Comparison of ENCODE assay signal across 8 mouse cellular contexts in genomic region chr2:104422230-104422629, GRCm38 (mm10). TPM values are rescaled to one million over a fixed set of nuclear protein-coding genes. Genes with fewer than 3 reads are reported as not detected.
DNase-seq lines count a peak whose midpoint lies in the region; ATAC-seq and TF ChIP-seq lines count a peak whose summit lies in the region.

No protein-coding gene starts in this region.

- peak; percentile 66; the same call in 1 of the 2 replicates for ATAC-seq in lung, embryonic 14.5 days (ENCODE audit: insufficient read depth)
- peak; percentile 61; the same call in 1 of the 2 replicates for ATAC-seq in hindbrain, embryonic 13.5 days (ENCODE audit: low FRiP score)
- ATAC-seq in neural tube, embryonic 14.5 days (ENCODE audit: low read depth), result peak; percentile 74

- no peak overlapping the region for H3K27ac ChIP-seq in lung, embryonic 14.5 days (ENCODE audit: low read depth)
- H3K27ac ChIP-seq in hindbrain, embryonic 13.5 days, result no peak overlapping the region
- H3K27ac ChIP-seq in neural tube, embryonic 14.5 days (ENCODE audit: low read depth, low read length), result no peak overlapping the region

- no peaks in the 10 kb centered on the region for H3K36me3 ChIP-seq in lung, embryonic 14.5 days (ENCODE audit: insufficient read depth)
- no peaks in the 10 kb centered on the region for H3K36me3 ChIP-seq in hindbrain, embryonic 13.5 days
- no peaks in the 10 kb centered on the region for H3K36me3 ChIP-seq in neural tube, embryonic 14.5 days (ENCODE audit: control insufficient read depth, insufficient read depth, low read length)

- WGBS in lung, embryonic 14.5 days, result 8% methylated on average over 1 of the region's 1 CpGs
- WGBS in hindbrain, embryonic 13.5 days, result 6% methylated on average over 1 of the region's 1 CpGs
- 9% methylated on average over 1 of the region's 1 CpGs for WGBS in neural tube, embryonic 14.5 days

- H3K4me1 ChIP-seq in lung, embryonic 14.5 days (ENCODE audit: insufficient read depth), result no peaks in the 10 kb centered on the region
- no peaks in the 10 kb centered on the region for H3K4me1 ChIP-seq in hindbrain, embryonic 13.5 days (replicated peaks)
- H3K4me1 ChIP-seq in neural tube, embryonic 14.5 days (ENCODE audit: control insufficient read depth, insufficient read depth, low read length), result no peaks in the 10 kb centered on the region

- H3K9ac ChIP-seq in lung, embryonic 14.5 days, result no peak overlapping the region
- no peak overlapping the region for H3K9ac ChIP-seq in hindbrain, embryonic 13.5 days
- H3K9ac ChIP-seq in neural tube, embryonic 14.5 days (replicated peaks; ENCODE audit: low read depth, low read length), result no peak overlapping the region

- no peaks in the 10 kb centered on the region for H3K9me3 ChIP-seq in lung, embryonic 14.5 days (ENCODE audit: low read depth, low read length)
- no peaks in the 10 kb centered on the region for H3K9me3 ChIP-seq in hindbrain, embryonic 13.5 days
- H3K9me3 ChIP-seq in neural tube, embryonic 14.5 days (ENCODE audit: control insufficient read depth, low read length), result no peaks in the 10 kb centered on the region

- peak; percentile 46 for DNase-seq in cerebellum, adult 8-10 months
- DNase-seq in cerebellum, postnatal 25 days, result no peak
- DNase-seq in lung, embryonic 14.5 days, result peak; percentile 87
- DNase-seq in lung, postnatal 4 days, result no peak
- no peak for DNase-seq in gastrocnemius, adult 8-10 months (ENCODE audit: low spot score in 2 of 2)
- DNase-seq in spleen, adult 12 weeks (ENCODE audit: low spot score), result no peak

- no peak overlapping the region for H3K4me2 ChIP-seq in lung, embryonic 14.5 days
- H3K4me2 ChIP-seq in hindbrain, embryonic 13.5 days, result no peak overlapping the region
- H3K4me2 ChIP-seq in neural tube, embryonic 14.5 days (ENCODE audit: low read depth, low read length), result no peak overlapping the region

- H3K27me3 ChIP-seq in lung, embryonic 14.5 days (ENCODE audit: insufficient read depth, low read length), result no peaks in the 10 kb centered on the region
- no peaks in the 10 kb centered on the region for H3K27me3 ChIP-seq in hindbrain, embryonic 13.5 days
- H3K27me3 ChIP-seq in neural tube, embryonic 14.5 days (ENCODE audit: control insufficient read depth, insufficient read depth, low read length), result no peaks in the 10 kb centered on the region

- peak; percentile 75 for TF ChIP-seq CTCF in lung, embryonic 14.5 days (IDR thresholded peaks at IDR 0.05; ENCODE audit: low read depth)

- no peak overlapping the region for H3K4me3 ChIP-seq in lung, embryonic 14.5 days (ENCODE audit: low read depth, low read length)
- no peak overlapping the region for H3K4me3 ChIP-seq in hindbrain, embryonic 13.5 days
- no peak overlapping the region for H3K4me3 ChIP-seq in neural tube, embryonic 14.5 days (ENCODE audit: low read depth, low read length)

RNA-seq across cellular contexts. Expression of gene D430041D05Rik, which starts 11.4 kb away (rescaled TPM):
- polyA plus RNA-seq in lung, embryonic 14.5 days (2014; fragmentation: Nextera tagmentation; extraction: Ambion mirVana), result 1.3 and 1.6 TPM in 2 replicates
- 6.8 and 7.3 TPM in 2 replicates for polyA plus RNA-seq in hindbrain, embryonic 13.5 days (2015; fragmentation: Nextera tagmentation; extraction: Ambion mirVana)
- 14.0 and 17.3 TPM in 2 replicates for polyA plus RNA-seq in neural tube, embryonic 14.5 days (2014; fragmentation: Nextera tagmentation; extraction: Ambion mirVana)
- total RNA-seq in gastrocnemius, adult 8-10 months (2022), result 1 to 10 TPM; 1.7 to 2.7 (median 1.9) TPM

Comparison
In these comparisons a context has a peak if more than half of its experiments do, and no peak if none do; other contexts are left out.
1. DNase-seq: peak in cerebellum, adult 8-10 months (single experiment) and lung, embryonic 14.5 days (single experiment); none in cerebellum, postnatal 25 days (0 of 2), lung, postnatal 4 days (0 of 2), gastrocnemius, adult 8-10 months (0 of 2) and spleen, adult 12 weeks (single experiment).
2. Peak in every context shown above with its lines, with median percentiles within 50 percentile points of each other: ATAC-seq.